Mouse (Mus musculus) spleen, adult 12 weeks (tissue): ENCODE data around the gene Sri.

Source experiments
- DNase-seq: peaks from one replicate; pipeline ENCODE4 v3.0.0; 2022; ENCODE audit warnings: low spot score

Gene Sri

DNA sequence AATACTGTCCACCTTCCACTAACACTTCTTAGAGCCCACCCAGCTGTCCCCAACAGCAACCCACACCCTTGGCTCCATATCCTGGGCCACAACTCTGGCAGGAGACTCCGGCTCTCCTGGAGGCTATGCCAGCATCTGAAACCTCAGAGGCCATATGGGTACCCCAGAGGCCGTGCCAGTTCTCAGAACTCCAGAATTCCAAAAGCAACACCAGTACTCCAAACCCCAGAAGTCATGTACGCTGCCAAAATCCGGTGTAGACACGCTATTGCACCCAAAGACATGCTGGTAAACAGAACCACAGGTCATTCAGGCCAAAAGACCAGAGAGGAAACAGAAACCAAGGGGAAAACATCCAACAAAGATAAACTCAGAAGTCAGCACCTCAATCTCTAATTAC is 66.4 kb downstream of the Sri start:
- DNase-seq: no peak

DNA sequence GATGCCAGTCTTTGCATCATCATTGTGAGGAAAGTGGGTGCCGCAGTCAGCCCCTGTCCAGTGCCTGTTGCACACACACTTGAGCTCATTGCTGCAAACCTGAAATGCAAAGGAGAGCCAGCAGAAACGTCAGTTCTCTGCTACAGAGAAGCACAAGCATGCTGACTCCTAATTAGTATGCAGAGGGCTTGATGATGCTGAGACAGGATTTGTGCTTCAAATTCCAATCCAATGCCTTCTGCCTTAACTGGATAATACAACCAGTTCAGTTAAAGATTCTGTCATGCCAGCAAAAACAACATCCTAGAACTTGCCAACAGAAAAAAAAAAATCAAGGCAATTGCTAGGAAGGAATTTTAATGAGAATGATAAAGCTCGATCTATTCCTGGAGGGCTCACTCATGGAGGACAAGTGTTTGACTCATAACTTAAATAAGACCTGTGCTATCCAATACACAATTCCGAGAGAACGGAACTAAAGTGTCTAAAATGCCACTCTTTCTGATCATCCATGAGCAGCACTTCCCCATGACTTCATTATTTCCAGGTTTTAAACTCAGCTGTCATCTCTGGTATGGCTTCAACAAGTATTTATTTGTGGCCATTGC is 70.8 kb downstream of the Sri start:
- DNase-seq: no peak
